Mouse (Mus musculus) ES-Bruce4 (cell line): ENCODE measurements at regions not wholly inside any gene's neighbourhood (a gene's known extent, or its start where the extent isn't known, plus 50 kb on each side); places are given as distances from the start of the nearest gene placed in this dataset.

Experiments
- CTCF ChIP-seq: IDR thresholded peaks from one replicate; pipeline ENCODE4 v1.8.1; 2011; ENCODE audit warnings: low read depth, low read length
- EP300 ChIP-seq: IDR thresholded peaks from 2 replicates; pipeline ENCODE4 v1.6.1; 2011; ENCODE audit warnings: low read depth, low read length; ENCODE audit not compliant: insufficient read depth
- POLR2A ChIP-seq: IDR thresholded peaks from one replicate; pipeline ENCODE4 v1.8.1; 2011; ENCODE audit warnings: low read length; ENCODE audit not compliant: insufficient read depth

DNA sequence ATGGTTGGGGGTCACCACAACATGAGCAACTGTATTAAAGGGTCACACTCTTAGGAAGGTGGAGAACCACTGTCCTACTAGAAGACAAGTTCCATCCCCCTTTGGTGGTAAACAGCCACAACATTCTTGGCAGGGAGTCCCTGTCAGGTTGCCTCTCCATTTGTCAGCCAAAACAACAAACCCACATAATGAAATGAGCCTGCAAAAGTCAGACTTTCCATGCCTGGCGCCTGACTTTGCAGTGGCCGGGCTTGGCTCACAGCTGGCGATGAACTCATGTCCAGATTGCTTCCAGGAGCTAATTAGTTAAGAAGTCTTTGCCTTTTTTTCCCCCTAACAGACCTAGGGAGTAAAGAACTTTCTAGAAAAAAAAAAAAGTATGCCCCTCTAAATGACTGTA is 269.6 kb upstream of the Jmjd1c start:
- TF ChIP-seq POLR2A (no peak), EP300 (no peak), CTCF (no peak)
